Mouse (Mus musculus) heart, adult 11 months (tissue): ENCODE measurements at regions not wholly inside any gene's neighbourhood (a gene's known extent, or its start where the extent isn't known, plus 50 kb on each side); places are given as distances from the start of the nearest gene placed in this dataset.

Experiments
- DNase-seq: peaks from one replicate; pipeline ENCODE4 v3.0.0; 2022

DNA sequence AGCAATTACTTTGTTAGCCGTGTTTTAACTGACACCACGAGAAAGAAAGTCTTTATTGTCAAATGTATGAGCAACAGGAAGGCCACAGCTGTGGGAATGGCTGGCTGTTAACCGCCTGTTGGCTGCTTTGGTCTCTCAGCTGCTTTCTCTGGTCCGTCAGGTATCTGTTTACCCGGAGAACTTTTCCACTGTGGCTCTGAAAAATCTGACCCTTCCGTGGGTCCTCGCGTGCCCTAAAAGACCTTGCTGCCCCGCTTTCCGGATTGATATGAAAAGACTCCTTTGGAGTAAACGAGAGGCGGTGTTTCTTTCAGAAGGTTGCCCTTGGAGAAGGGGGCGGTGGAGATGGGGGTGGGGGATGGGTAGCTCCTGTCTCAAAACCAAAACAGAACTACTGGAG, 75.9 kb downstream of the Sox14 start:
- DNase-seq = peak; percentile 35

DNA sequence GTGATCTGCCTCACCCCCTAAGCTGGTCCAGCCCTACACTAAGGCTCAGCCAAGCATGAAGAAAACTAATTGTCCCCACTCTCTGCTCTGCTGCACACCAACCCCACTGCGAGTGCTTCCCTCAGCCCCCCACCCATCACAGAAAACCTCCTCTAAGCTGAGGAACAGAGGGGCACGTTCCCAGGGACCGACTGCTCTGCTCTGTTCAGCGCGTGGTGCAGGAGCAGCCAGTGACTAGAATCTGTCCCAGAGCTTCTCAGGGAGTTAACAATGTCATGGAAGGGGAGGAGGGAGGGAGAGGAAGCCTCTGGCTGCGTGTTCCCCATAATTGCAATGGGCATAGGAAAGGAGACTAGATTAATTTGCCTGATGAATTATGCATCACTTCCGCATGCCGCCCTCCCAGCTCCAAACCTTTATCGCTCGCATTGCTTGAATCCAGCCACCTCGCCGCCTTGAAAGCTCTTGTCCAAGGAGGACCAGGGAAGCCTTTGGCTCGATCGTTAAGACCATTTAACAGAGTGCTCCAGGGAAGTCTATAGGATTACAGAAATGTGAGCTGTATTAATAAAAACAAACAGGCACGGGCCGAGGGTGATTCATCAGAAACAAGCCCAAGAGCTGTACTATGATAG, 76.5 kb downstream of the Sox14 start:
- DNase-seq = peak; percentile 81

DNA sequence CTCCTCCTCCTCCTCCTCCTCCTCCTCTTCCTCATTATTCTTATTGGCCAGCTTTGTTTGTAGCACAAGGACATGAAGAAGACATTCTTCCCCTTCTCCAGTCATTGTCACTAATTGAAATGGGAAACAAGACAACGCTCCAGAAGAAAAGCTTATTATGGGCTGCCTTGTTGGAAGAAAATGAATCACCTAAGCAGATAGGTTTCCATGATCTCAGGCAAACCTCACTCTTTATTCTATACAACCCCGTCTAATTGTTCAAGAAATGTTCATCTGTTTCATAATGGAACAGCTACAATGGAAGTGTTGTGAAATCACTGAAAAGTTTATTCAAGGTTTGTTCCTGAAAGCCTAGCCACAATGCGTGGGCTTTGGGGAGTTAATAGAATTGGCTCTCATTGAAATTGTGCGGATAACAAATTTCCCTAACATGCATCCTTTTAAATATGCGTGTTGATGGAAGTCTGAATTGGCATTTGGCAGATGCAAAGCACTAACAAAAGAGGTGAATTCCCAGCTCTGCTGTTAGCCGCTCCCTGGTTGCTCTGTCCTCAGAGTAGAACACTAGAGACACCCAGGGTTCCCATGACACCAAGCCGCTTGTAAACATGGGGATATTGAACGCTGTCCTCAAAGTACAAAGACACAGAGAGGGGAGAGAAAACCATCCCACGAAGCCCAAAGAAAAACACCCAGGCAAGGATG, 78.8 kb downstream of the Sox14 start:
- DNase-seq = no peak

DNA sequence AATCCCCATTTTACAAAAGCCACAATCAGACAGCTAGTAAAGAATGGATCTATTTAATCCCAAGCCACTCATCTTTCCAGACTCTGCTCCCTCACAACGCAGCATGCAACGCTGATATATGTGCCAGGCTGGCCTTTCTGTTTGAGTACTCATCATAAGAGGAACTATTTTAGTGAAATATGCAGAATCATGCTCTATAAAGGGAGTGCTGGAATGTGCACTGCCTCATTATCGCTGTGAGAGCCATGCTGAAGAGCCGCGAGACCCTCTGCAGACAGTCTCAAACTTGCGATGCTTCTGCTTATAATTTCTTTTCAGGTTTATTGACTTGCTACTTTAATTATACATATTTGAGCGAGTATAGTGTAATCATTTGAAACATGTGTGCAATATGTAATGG, 75.6 kb upstream of the Cldn18 start:
- DNase-seq = no peak

DNA sequence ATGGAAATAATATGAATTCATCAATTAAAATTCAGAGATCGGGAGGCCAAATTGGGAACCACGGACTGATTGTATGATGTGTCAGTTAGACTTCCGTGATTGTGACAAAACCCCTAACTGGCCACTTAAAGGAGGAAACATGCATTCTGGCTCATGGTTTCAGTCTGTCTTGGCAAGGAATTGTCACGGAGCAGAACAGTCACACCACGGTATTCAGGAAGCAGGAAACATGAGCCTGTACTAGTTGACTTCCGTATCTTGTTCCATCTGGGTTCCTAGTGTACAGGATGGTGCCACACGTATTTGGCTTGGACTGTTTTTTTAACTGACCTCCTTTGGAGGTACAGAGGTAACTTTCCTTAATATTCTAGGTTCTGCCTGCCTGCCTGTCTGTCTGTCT, 69.8 kb upstream of the Cldn18 start:
- DNase-seq = no peak

DNA sequence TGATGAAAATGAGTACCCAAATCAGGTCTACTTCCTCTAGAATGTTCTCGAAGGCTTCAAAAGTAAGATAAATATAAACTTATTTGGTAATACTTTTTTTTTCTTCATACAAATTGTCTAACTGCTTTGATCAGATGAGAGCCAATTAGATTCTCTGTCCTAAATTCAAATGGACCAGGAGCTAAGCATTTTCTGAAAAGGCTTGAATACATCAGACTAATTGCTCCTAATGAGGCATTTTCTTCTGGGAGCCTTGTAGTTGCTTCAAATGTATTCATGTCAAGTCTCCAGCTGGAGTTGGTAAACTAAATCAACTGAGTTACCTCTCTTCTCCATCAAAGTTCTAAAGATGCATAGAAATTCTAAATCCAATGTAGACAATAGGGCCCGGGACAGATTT, 66.1 kb upstream of the Cldn18 start:
- DNase-seq = no peak

DNA sequence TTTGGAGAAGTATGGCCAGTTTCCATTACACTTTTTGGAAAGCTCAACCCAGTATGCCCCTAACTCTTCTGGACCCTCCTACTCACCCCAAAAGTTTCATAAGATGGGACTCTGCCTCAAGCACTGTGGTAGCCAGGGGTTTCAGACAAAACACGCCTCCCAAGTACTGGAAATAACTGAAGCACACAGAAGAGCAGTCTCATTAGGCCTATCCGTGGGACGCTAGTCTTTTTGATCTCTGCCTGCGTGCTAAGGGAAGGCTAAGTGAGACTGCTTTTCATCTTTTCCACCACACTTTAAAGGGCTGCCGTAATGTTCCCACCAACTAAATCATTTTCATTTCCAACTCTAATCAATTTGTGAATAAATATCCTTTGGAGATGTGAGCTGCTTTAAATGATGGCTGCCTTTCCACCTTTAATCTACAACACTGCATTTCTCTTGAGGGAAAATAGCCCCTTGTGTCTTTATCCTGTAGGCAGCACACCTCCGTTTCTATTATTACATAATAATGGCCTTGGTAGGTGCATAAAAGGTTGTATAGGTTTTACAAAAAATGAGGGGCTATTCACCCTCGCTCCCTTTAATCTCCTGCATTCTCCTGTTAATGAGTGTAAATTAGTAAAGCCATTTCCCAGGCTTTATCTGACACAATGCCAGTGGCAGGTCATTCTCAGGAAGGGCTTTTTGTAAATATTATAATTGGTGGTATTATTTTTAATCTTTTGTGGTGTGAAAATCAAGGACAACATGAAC, 65.5 kb upstream of the Cldn18 start:
- DNase-seq = no peak

DNA sequence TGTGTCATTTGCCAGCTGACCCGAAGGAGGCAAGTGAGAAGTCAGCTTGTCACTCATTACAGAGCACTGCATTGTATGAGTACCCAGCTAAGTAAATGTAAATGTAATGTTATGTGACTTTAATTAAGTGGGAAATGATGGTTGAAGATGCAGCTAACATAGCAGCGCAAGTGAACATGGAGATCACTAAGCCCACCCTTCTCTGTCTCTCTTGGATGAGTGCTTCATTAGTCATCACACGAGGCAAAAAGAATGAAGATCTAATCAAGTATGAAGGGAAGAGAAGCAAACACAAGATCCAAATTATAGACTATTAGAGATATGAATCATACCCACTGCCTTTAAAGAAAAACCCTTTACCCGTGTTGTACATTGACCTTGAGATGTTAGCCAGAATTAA, 61.8 kb upstream of the Cldn18 start:
- no peak for DNase-seq

DNA sequence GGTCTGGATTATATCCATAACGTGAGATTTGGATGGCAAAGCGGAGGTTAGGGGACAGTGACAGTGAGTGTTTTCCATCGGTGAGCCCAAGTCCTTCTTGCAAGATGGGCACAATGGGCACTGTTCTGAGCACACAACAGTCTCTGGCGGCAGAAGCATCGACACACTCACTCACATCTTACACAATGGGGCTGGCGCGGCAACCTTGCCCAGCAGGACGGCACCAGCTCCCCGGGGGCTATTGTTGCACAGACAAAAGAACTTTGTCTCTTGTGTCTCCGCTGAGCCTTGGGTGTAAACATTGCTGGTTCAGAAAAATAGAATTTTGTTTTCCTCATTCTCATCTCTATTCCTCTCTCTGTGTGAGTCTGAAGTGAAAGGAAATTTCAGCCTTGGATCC, 53.6 kb upstream of the Cldn18 start:
- DNase-seq = no peak
